Mouse (Mus musculus) kidney, adult 2 months (tissue): ENCODE data around the gene Tnfrsf23. TPM values are rescaled to one million over a fixed set of nuclear protein-coding genes. Genes with fewer than 3 reads are reported as not detected.
"Not testable (repeated sequence)": the region's sequence is repeated elsewhere in the genome, so short reads cannot be mapped to it uniquely, and the experiment has no call there.

ENCODE experiments used
- DNase-seq: peaks from one replicate; pipeline ENCODE4 v3.0.0; 2021
- H3K27ac ChIP-seq: fragments of 200-500 bp; 2 replicates; pipeline ENCODE4 v1.5.1; 2012; ENCODE audit warnings: low read depth, low read length, control low read depth, inconsistent platforms; ENCODE audit not compliant: insufficient read depth
- H3K27me3 ChIP-seq: fragments of 200-500 bp; replicated peaks from 2 replicates; pipeline ENCODE4 v1.6.1; 2012; ENCODE audit warnings: mild to moderate bottlenecking, moderate library complexity, low read length, inconsistent platforms; ENCODE audit not compliant: control insufficient read depth, insufficient read depth
- H3K36me3 ChIP-seq: fragments of 200-500 bp; 2 replicates; pipeline ENCODE4 v1.6.1; 2012; ENCODE audit warnings: mild to moderate bottlenecking, moderate library complexity, low read length, inconsistent platforms; ENCODE audit not compliant: control insufficient read depth, insufficient read depth
- H3K4me1 ChIP-seq: fragments of 200-500 bp; 2 replicates; pipeline ENCODE4 v1.6.1; 2011; ENCODE audit warnings: low read length; ENCODE audit not compliant: control insufficient read depth, insufficient read depth
- H3K4me3 ChIP-seq: fragments of 200-500 bp; 2 replicates; pipeline ENCODE4 v1.5.1; 2011; ENCODE audit warnings: mild to moderate bottlenecking, low read depth, low read length, control low read depth; ENCODE audit not compliant: insufficient read depth
- CTCF ChIP-seq: fragments of 200-500 bp; conservative IDR thresholded peaks from 2 replicates; pipeline ENCODE4 v1.5.1; 2011; ENCODE audit warnings: low read depth, mild to moderate bottlenecking, control low read depth, low read length, moderate library complexity, mixed read lengths; ENCODE audit not compliant: insufficient read depth, insufficient read length
- POLR2A ChIP-seq: fragments of 200-500 bp; IDR thresholded peaks from one replicate; pipeline ENCODE4 v1.6.1; 2011; ENCODE audit warnings: low read depth, low read length, control low read depth
- WGBS: fragments of 180-500 bp; shearing (Covaris S2); methylation state at CpG from one replicate; pipeline ENCODE4 v1.1.7; 2018; 5-methylcytosine and 5-hydroxymethylcytosine counted together
- polyA plus RNA-seq: library from polyadenylated mRNA; depleted of rRNA; stranded (reverse); fragments of >200 nt; gene quantifications from 2 replicates; pipeline ENCODE4 v1.2.3, GENCODE M21; 2012

Tnfrsf23 gene
- polyA plus RNA-seq, 1 experiment = 3.0 TPM

DNA sequence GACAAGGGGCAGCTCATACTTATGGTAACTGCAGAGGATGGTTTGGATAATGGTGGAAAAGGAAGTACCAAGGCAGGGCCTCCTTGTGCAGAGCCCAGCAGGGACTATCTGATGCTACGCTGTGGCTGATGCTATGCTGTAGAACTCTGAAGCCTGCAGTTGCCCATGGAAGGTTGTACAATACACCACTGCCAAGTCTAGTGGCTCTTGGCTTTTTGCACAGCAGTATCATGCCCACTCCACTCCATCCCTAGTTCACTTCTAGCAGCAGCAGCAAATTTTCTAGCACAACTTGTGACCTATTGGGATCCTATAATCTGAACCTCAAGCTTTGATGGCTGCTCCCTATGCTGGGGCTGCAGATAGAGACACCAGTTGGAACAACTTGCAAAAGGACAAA, 4.1 kb downstream of the Tnfrsf23 start:
- no peak overlapping the region for H3K27ac ChIP-seq
- no peaks in the 10 kb centered on the region for H3K4me1 ChIP-seq
- no peak for TF ChIP-seq CTCF
- no peak for TF ChIP-seq POLR2A
- WGBS = 96% methylated on average over 1 of the region's 1 CpGs
- no peak for DNase-seq
- no peaks in the 10 kb centered on the region for H3K36me3 ChIP-seq
- no peak overlapping the region for H3K4me3 ChIP-seq
- no peaks in the 10 kb centered on the region for H3K27me3 ChIP-seq

DNA sequence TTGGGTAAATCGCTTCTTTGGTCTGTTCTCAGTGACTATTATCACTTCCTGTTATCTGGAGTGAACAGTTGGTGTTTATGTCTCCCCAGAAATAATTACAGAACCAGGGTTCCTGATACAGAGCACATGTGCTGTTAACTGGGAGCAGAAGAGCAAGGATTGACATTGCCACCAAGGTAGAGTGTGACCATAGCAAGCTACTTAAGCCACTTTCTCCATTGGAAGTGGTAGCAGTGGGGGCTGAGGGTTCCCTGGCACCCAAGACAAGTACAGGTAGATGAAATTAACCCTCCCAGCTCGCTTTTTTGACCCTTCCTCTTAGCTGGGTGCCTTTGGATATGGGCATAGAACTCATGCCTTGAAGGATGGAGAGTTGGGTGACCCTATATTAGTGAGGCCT, 4.8 kb downstream of the Tnfrsf23 start:
- H3K4me1 ChIP-seq, H3K4me3 ChIP-seq, H3K36me3 ChIP-seq, H3K27ac ChIP-seq, DNase-seq, H3K27me3 ChIP-seq: not testable (repeated sequence)
- WGBS = 76% methylated on average over 2 of the region's 2 CpGs

DNA sequence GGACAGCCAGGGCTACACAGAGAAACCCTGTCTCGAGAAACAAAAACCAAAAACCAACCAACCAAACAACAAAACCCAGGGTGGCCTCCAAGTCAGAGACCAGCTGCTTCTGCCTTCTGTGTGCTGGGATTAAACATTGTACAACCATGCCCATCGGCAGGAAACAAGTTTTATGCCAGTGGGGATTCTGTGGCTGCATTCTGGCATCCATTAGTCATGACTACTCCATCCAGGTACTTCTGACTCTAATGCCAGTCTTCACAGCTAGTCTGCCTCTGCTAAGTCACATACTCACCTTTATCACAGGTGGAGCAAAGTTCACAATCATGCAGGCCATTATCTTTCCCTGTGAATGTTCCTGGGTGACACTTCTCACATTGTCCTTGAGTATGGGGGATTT, 6.0 kb downstream of the Tnfrsf23 start:
- not testable (repeated sequence) for H3K4me3 ChIP-seq, H3K27me3 ChIP-seq, H3K27ac ChIP-seq, H3K4me1 ChIP-seq, DNase-seq, H3K36me3 ChIP-seq
- WGBS = 71% methylated on average over 2 of the region's 2 CpGs

DNA sequence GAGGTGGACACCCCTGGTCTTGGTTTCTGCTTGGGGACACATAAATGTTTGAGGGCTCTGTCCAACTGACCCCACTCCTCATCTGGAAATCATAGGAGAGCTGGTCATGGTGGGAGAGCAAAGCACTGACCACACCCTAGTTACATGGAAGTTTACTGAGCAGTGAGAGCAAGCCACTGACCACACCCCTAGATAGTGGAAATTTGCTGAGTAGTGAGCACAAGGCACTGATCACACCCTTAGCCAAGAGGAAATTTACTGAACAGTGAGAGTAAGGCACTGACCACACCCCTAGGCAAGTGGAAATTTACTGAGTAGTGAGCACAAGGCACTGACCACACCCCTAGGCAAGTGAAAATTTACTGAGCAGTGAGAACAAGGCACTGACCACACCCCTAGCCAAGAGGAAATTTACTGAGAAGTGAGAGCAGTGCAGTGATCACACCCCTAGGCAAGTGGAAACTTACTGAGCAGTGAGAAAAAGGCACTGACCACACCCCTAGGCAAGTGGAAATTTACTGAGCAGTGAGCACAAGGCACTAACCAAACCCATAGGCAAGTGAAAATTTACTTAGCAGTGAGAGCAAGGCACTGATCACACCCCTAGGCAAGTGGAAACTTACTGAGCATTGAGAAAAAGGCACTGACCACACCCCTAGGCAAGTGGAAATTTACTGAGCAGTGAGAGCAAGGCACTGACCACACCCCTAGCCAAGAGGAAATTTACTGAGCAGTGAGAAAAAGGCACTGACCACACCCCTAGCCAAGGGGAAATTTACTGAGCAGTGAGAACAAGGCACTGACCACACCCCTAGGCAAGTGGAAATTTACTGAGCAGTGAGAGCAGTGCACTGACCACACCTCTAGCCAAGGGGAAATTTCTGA, 19.0 kb downstream of the Tnfrsf23 start:
- Histone ChIP-seq H3K4me1 (no peaks in the 10 kb centered on the region), H3K4me3 (no peak overlapping the region), H3K36me3 (no peaks in the 10 kb centered on the region), H3K27ac (no peak overlapping the region), H3K27me3 (no peaks in the 10 kb centered on the region; the same call in 1 of the 2 replicates)
- no peak for TF ChIP-seq CTCF
- TF ChIP-seq POLR2A = no peak
- peak; percentile 8 for DNase-seq

DNA sequence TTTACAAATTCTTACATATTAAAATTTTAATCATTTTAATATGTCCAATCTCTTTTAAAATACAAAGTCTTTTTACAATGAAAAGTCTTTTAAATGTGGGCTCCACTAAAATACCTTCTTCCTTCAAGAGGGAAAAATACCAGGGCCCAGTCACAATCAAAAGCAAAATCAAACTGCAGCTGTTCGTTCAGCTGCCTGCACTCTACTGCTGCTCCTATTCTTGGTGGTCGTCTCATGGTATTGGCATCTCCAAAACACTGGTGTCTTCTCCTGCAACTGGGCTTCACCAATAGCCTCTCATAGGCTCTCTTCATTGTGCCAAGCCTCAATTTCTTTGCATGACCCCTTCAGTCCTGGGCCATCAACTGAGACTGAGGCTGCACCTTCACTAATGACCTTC, 22.2 kb downstream of the Tnfrsf23 start:
- 92% methylated on average over 2 of the region's 2 CpGs for WGBS
- TF ChIP-seq POLR2A = no peak
- TF ChIP-seq CTCF = no peak
- no peak for DNase-seq
- Histone ChIP-seq H3K36me3 (no peaks in the 10 kb centered on the region), H3K27me3 (no peaks in the 10 kb centered on the region; the same call in 1 of the 2 replicates), H3K4me1 (no peaks in the 10 kb centered on the region), H3K4me3 (no peak overlapping the region), H3K27ac (no peak overlapping the region)

DNA sequence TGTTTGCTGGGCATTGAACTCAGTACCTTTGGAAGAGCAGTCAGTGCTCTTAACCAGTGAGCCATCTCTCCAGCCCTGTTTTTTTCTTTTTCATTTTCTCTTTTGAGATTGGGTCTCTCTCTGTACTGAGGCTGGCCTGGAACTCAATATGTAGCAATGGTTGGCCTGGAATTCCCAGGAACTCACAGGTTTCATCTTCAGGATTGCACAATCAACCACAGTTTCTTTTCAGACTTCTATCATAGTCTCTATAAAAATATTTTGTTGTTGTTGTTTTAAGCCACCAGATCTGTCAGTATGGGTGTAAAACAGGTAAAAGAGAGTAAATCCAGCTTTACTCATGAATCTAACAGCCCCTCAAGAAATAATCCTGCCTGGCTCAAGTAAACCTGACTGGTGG, 24.9 kb downstream of the Tnfrsf23 start:
- no peak for DNase-seq
- H3K36me3 ChIP-seq = no peaks in the 10 kb centered on the region
- no peaks in the 10 kb centered on the region; the same call in 1 of the 2 replicates for H3K27me3 ChIP-seq
- no peaks in the 10 kb centered on the region for H3K4me1 ChIP-seq
- H3K27ac ChIP-seq = no peak overlapping the region
- H3K4me3 ChIP-seq = no peak overlapping the region
- no peak for TF ChIP-seq POLR2A

DNA sequence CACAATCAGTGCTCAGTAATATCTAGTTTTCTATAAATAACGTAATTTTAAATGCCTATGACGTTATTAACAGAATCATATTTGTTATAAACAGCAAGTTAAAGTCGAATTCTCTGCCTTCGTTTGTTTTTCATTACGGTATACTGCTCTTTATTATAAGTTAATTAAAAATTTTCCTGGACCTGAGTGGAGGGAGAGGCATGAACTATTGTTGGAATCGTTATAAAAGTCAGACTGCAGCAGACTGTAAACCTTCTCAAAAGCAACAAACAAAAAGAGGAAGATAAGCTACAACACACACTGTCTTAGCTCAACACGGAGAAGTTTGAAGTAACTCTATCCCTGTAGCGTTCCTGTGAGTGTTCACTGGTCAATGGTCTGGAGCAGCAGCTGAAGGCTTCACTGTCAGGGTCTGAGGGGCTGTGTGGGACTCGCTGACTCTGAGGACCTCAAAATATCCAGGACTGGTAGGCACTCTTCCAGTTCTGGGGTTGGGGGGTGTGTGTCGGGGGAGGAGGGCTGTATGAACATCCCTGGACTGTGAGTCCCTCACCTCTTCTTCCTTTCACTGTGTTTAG, 35.8 kb downstream of the Tnfrsf23 start:
- not testable (repeated sequence) for H3K27ac ChIP-seq, H3K4me1 ChIP-seq, H3K36me3 ChIP-seq, H3K27me3 ChIP-seq, DNase-seq, H3K4me3 ChIP-seq
- WGBS = 29% methylated on average over 10 of the region's 10 CpGs
